Mouse (Mus musculus): ENCODE results near the gene Prpsap1. TPM values are rescaled to one million over a fixed set of nuclear protein-coding genes. Genes with fewer than 3 reads are reported as not detected.
A peak's percentile ranks its signal among the peaks of the same experiment; 100 is the strongest.

The Prpsap1 gene
- total and polyA plus RNA-seq, 2 experiments from 2014 or later: 105 to 150 TPM

DNA sequence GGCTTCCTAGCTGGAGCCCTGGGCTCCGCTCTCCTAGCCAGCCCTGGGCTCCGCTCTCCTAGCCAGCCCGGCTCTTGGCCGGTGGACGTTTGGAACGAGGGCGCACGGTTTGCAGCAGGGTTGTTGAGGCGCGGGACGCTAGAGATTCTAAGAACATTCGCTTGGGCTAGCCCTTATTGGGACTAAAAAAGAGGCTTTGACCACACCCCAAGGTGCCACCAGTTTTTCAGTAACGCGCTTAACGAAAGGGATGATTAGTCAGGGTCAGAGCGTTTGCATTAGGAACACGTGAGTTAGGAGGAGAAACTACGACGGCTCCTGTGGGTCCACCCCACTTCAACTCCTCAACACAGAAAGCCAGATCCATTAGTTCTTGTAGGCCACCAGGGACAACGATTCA, 27.9 kb downstream of the Prpsap1 start, which contains the start of gene Qrich2:
TSS of gene Qrich2 (minus strand) at position 101 of the 400 bp plus-strand sequence.
- H3K27me3 ChIP-seq (ENCODE audit: insufficient read depth, low read length): no peaks in the 10 kb centered on the region
- DNase-seq (ENCODE audit: low spot score): no peak
- no peaks in the 10 kb centered on the region for H3K4me1 ChIP-seq (ENCODE audit: insufficient read depth, low read length)
- no peak within 1 kb of the TSS for H3K4me3 ChIP-seq (ENCODE audit: low read length)
- no peak within 1 kb of the TSS for H3K4me2 ChIP-seq (ENCODE audit: low read depth, low read length)
- 63% methylated on average over 20 of the region's 20 CpGs for WGBS
- peaks cover 15% of the 10 kb centered on the region for H3K36me3 ChIP-seq (ENCODE audit: insufficient read depth, low read length)
- H3K9ac ChIP-seq (replicated peaks; ENCODE audit: low read length): no peak within 1 kb of the TSS
- ATAC-seq: no peak
- no peak within 1 kb of the TSS for H3K27ac ChIP-seq
- no peak for TF ChIP-seq CTCF (IDR thresholded peaks at IDR 0.05; ENCODE audit: low read depth)
- H3K9me3 ChIP-seq (ENCODE audit: low read length): no peaks in the 10 kb centered on the region

DNA sequence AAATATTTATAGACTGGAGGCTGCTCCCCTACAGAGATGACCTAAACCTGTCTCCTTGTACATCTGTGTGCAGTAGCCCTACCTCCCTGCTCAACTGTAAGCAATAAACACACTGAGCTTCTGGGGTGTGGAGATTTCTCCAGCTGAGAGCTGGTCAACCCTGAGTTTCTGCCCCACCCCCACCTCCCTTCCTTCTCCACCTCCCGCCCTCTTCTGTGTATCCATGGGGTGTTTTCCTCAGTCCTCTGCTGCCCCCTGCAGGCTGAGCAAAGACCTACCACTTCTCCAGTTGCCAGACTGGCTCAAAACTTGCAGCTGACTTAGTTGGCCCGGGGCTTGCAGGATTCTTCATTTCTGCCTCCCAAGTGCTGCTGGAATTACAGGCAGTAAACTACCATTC, 30.2 kb downstream of the Prpsap1 start:
- peak; percentile 83; the same call in 1 of the 2 replicates for ATAC-seq
- H3K27me3 ChIP-seq (ENCODE audit: insufficient read depth, low read length): no peaks in the 10 kb centered on the region
- DNase-seq (ENCODE audit: low spot score): peak; percentile 86
- no peak overlapping the region for H3K4me3 ChIP-seq (ENCODE audit: low read length)
- TF ChIP-seq CTCF (IDR thresholded peaks at IDR 0.05; ENCODE audit: low read depth): peak; percentile 84
- 12% methylated on average over 2 of the region's 2 CpGs for WGBS
- no peaks in the 10 kb centered on the region for H3K9me3 ChIP-seq (ENCODE audit: low read length)
- no peaks in the 10 kb centered on the region for H3K36me3 ChIP-seq (ENCODE audit: insufficient read depth, low read length)
- H3K9ac ChIP-seq (replicated peaks; ENCODE audit: low read length): no peak overlapping the region
- H3K27ac ChIP-seq: no peak overlapping the region
- H3K4me1 ChIP-seq (ENCODE audit: insufficient read depth, low read length): no peaks in the 10 kb centered on the region
- no peak overlapping the region for H3K4me2 ChIP-seq (ENCODE audit: low read depth, low read length)

DNA sequence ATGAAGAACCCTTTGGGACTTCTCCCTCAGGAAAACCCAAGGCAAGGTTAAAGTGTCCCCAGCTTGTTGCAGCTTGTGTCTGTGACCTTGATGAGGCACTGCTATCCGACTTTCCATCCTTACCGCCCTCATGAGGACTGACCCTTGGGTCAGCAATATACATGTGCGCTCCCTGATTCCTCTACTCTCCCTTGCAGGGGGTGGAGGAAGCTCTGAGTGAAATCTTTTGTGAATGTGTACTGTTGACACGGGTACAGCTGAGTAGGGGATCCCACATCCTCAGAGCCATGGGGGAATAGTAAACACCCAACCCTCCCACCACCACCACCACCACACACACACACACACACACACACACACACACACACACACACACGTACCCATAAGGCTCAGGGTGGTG, 30.7 kb downstream of the Prpsap1 start:
- H3K27me3 ChIP-seq (ENCODE audit: insufficient read depth, low read length): no peaks in the 10 kb centered on the region
- no peaks in the 10 kb centered on the region for H3K9me3 ChIP-seq (ENCODE audit: low read length)
- ATAC-seq (peak; percentile 21; the same call in 1 of the 2 replicates), DNase-seq (ENCODE audit: low spot score) (no peak)
- no peaks in the 10 kb centered on the region for H3K36me3 ChIP-seq (ENCODE audit: insufficient read depth, low read length)
- no peak overlapping the region for H3K4me2 ChIP-seq (ENCODE audit: low read depth, low read length)
- no peak overlapping the region for H3K4me3 ChIP-seq (ENCODE audit: low read length)
- TF ChIP-seq CTCF (IDR thresholded peaks at IDR 0.05; ENCODE audit: low read depth): no peak
- WGBS: 59% methylated on average over 5 of the region's 5 CpGs
- no peaks in the 10 kb centered on the region for H3K4me1 ChIP-seq (ENCODE audit: insufficient read depth, low read length)
- no peak overlapping the region for H3K9ac ChIP-seq (replicated peaks; ENCODE audit: low read length)
- H3K27ac ChIP-seq: no peak overlapping the region

DNA sequence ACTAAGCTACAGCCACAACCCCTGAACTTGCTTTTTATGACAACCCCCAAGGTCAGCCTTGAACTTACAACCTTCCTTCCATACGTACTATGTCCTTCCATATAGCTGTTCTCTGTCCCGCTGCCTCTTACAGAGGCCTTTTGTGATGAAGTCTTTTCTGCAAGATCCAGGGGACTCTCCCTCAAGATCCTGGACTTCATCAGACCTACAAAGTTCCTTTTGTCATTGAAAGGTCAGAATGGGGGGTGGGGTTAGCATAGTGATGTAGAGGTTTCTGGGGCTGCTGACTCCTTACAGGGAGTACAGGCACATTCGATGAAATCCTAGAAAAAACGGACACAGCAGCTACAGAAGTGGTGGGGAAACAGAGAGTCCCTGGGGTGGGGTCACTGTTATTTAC, 34.2 kb downstream of the Prpsap1 start:
- 57% methylated on average over 4 of the region's 4 CpGs for WGBS
- Histone ChIP-seq H3K4me3 (ENCODE audit: low read length) (no peak overlapping the region), H3K36me3 (ENCODE audit: insufficient read depth, low read length) (no peaks in the 10 kb centered on the region), H3K27ac (no peak overlapping the region), H3K9ac (replicated peaks; ENCODE audit: low read length) (no peak overlapping the region), H3K4me2 (ENCODE audit: low read depth, low read length) (no peak overlapping the region), H3K9me3 (ENCODE audit: low read length) (no peaks in the 10 kb centered on the region), H3K4me1 (ENCODE audit: insufficient read depth, low read length) (no peaks in the 10 kb centered on the region), H3K27me3 (ENCODE audit: insufficient read depth, low read length) (no peaks in the 10 kb centered on the region)
- TF ChIP-seq CTCF (IDR thresholded peaks at IDR 0.05; ENCODE audit: low read depth): no peak
- no peak for ATAC-seq
- no peak for DNase-seq (ENCODE audit: low spot score)

DNA sequence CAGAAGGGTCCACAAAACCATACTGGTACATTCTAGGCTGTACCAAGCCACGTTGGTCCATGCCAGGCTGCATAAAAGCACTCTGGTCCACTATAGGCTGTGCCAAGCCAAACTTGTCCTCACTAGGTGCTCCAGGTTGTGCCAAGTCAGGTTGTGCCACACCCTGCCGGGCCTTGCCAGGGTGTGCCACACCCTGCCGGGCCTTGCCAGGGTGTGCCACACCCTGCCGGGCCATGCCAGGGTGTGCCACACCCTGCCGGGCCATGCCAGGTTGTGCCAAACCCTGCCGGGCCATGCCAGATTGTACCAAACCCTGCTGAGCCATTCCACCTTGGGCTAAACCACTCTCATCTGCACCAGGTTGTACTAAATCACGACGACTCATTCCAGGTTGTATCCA, 37.8 kb downstream of the Prpsap1 start:
- Histone ChIP-seq H3K4me1 (ENCODE audit: insufficient read depth, low read length) (no peaks in the 10 kb centered on the region), H3K4me3 (ENCODE audit: low read length) (no peak overlapping the region), H3K27me3 (ENCODE audit: insufficient read depth, low read length) (no peaks in the 10 kb centered on the region), H3K36me3 (ENCODE audit: insufficient read depth, low read length) (no peaks in the 10 kb centered on the region), H3K9ac (replicated peaks; ENCODE audit: low read length) (no peak overlapping the region), H3K9me3 (ENCODE audit: low read length) (no peaks in the 10 kb centered on the region), H3K4me2 (ENCODE audit: low read depth, low read length) (no peak overlapping the region), H3K27ac (no peak overlapping the region)
- TF ChIP-seq CTCF (IDR thresholded peaks at IDR 0.05; ENCODE audit: low read depth): no peak
- no peak for DNase-seq (ENCODE audit: low spot score)
- 86% methylated on average over 8 of the region's 8 CpGs for WGBS
- ATAC-seq: no peak

DNA sequence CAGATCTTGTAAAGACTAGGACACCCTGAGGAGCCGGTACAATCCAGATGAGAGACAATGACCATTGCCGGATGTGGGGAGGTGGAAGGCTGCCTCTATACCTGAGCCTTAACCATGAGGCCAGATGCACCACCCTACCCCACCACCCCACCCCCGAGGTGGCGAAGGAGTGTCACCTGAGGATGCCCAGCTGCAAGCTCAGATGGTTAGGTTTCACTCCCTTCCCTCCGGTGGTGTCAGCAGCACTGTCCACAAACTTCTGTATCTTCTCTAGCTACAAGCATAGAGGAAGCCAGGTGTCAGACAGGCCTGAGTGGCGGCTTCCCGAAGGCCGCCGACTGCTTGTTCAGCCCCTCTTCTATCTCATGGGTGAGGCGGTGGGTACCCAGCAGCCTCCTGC, 40.1 kb downstream of the Prpsap1 start:
- H3K9me3 ChIP-seq (ENCODE audit: low read length): no peaks in the 10 kb centered on the region
- H3K27ac ChIP-seq: no peak overlapping the region
- no peaks in the 10 kb centered on the region for H3K4me1 ChIP-seq (ENCODE audit: insufficient read depth, low read length)
- no peaks in the 10 kb centered on the region for H3K27me3 ChIP-seq (ENCODE audit: insufficient read depth, low read length)
- no peaks in the 10 kb centered on the region for H3K36me3 ChIP-seq (ENCODE audit: insufficient read depth, low read length)
- H3K9ac ChIP-seq (replicated peaks; ENCODE audit: low read length): no peak overlapping the region
- ATAC-seq: no peak
- no peak for TF ChIP-seq CTCF (IDR thresholded peaks at IDR 0.05; ENCODE audit: low read depth)
- no peak overlapping the region for H3K4me3 ChIP-seq (ENCODE audit: low read length)
- 91% methylated on average over 10 of the region's 10 CpGs for WGBS
- H3K4me2 ChIP-seq (ENCODE audit: low read depth, low read length): no peak overlapping the region
- DNase-seq (ENCODE audit: low spot score): no peak

DNA sequence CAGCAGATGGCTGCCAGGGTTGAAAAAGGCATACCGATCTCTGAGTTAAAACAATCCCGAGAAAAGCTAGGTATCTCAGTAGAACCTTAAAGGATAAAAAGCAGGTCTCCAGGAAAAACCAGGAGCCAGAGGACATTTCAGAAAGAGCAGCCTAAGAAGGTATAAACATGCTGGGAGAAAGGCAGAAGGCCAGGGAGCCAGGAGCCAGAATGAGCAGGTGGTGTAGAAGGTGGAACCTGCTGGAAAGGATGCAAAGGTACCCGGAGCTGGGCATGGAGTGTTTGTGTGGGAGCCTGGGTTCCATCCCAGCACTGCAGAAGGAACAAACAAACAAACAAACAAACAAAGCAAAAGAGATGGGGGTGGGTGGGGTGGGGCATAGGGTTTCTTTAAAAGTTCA, 44.7 kb downstream of the Prpsap1 start:
- H3K9me3 ChIP-seq (ENCODE audit: low read length): no peaks in the 10 kb centered on the region
- TF ChIP-seq CTCF (IDR thresholded peaks at IDR 0.05; ENCODE audit: low read depth): no peak
- H3K4me3 ChIP-seq (ENCODE audit: low read length): no peak overlapping the region
- no peak for DNase-seq (ENCODE audit: low spot score)
- H3K4me1 ChIP-seq (ENCODE audit: insufficient read depth, low read length): peaks cover 5% of the 10 kb centered on the region; the same call in 1 of the 2 replicates
- ATAC-seq: no peak
- WGBS: 98% methylated on average over 3 of the region's 3 CpGs
- H3K27me3 ChIP-seq (ENCODE audit: insufficient read depth, low read length): peaks cover 9% of the 10 kb centered on the region; the same call in 1 of the 2 replicates
- no peak overlapping the region for H3K27ac ChIP-seq
- H3K4me2 ChIP-seq (ENCODE audit: low read depth, low read length): no peak overlapping the region
- no peaks in the 10 kb centered on the region for H3K36me3 ChIP-seq (ENCODE audit: insufficient read depth, low read length)
- no peak overlapping the region for H3K9ac ChIP-seq (replicated peaks; ENCODE audit: low read length)
